Mouse (Mus musculus): ENCODE data around the gene Lgr6.

- TF ChIP-seq POLR2A (IDR thresholded peaks at IDR 0.05; ENCODE audit: borderline replicate concordance, control insufficient read depth, low read depth, low read length) = no peak
- no peak for TF ChIP-seq CTCF (IDR thresholded peaks at IDR 0.05; ENCODE audit: control insufficient read depth, insufficient read depth, low read length)
Observed at GRCm38 (mm10) chr1:135097441-135097840, 7.6 kb downstream of the Lgr6 start.
